Mouse (Mus musculus) spleen, adult 2 months (tissue): ENCODE data around the gene Ubxn10. TPM values are rescaled to one million over a fixed set of nuclear protein-coding genes. Genes with fewer than 3 reads are reported as not detected.

Experiments used
- DNase-seq, 2 experiments: peaks; one replicate each; pipeline versions ENCODE4 v3.0.0 to v3.0.0-alpha.2; 2012 to 2021; ENCODE audit warnings: low spot score in 2 of 2, low read depth in 1 of 2
- H3K27ac ChIP-seq: fragments of 200-500 bp; 2 replicates; pipeline ENCODE4 v1.5.1; 2012; ENCODE audit warnings: low read length, inconsistent platforms; ENCODE audit not compliant: insufficient read depth
- H3K27me3 ChIP-seq: fragments of 200-500 bp; 2 replicates; pipeline ENCODE4 v1.6.1; 2012; ENCODE audit warnings: mild to moderate bottlenecking, moderate library complexity, low read length, inconsistent platforms; ENCODE audit not compliant: control insufficient read depth, insufficient read depth
- H3K36me3 ChIP-seq: fragments of 200-500 bp; 2 replicates; pipeline ENCODE4 v1.6.1; 2012; ENCODE audit warnings: mild to moderate bottlenecking, low read length, inconsistent platforms; ENCODE audit not compliant: control insufficient read depth, insufficient read depth
- H3K4me1 ChIP-seq: fragments of 200-500 bp; 2 replicates; pipeline ENCODE4 v1.6.1; 2011; ENCODE audit warnings: inconsistent platforms; ENCODE audit not compliant: control insufficient read depth, insufficient read depth, insufficient read length
- H3K4me3 ChIP-seq: fragments of 200-500 bp; 2 replicates; pipeline ENCODE4 v1.5.1; 2011; ENCODE audit warnings: mild to moderate bottlenecking, inconsistent platforms; ENCODE audit not compliant: insufficient read depth, insufficient read length; ENCODE audit errors: extremely low read depth
- CTCF ChIP-seq: fragments of 200-500 bp; IDR thresholded peaks from 2 replicates; pipeline ENCODE4 v1.5.1; 2011; ENCODE audit warnings: mild to moderate bottlenecking, inconsistent platforms; ENCODE audit not compliant: insufficient read depth, insufficient read length, insufficient replicate concordance; ENCODE audit errors: extremely low read depth
- POLR2A ChIP-seq: fragments of 200-500 bp; IDR thresholded peaks from 2 replicates; pipeline ENCODE4 v1.6.1; 2011; ENCODE audit warnings: low read depth, low read length, inconsistent platforms
- WGBS: fragments of 180-500 bp; shearing (Covaris S2); methylation state at CpG from one replicate; pipeline ENCODE4 v1.1.7; 2018; 5-methylcytosine and 5-hydroxymethylcytosine counted together
- polyA plus RNA-seq: library from polyadenylated mRNA; depleted of rRNA; stranded (reverse); fragments of >200 nt; gene quantifications from 2 replicates; pipeline ENCODE4 v1.2.3, GENCODE M21; 2012

The Ubxn10 gene
- polyA plus RNA-seq, 1 experiment, result 0.21 TPM

DNA sequence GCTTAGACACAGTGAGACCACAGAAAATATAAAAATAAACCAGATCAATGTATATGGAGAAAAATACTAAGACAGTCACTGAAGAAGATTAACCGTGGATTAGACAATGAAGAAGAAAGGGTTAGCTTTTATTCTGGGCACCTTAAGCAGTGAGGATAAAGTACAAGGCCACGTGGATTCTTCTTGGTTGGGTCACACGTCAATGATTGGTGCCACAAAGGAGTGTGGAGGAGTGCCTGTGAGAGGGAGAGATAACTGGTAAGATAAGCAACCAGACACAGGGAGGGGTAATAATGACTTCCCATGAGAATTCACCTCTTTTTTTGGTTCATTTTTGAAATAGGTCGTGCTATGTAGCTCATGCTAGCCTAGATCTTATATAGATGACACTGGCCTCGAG is 35.4 kb upstream of the Ubxn10 start:
- WGBS, result 77% methylated on average over 5 of the region's 5 CpGs
- H3K27ac ChIP-seq, result no peak overlapping the region
- no peaks in the 10 kb centered on the region for H3K27me3 ChIP-seq
- no peak for DNase-seq
- no peaks in the 10 kb centered on the region for H3K36me3 ChIP-seq
- TF ChIP-seq CTCF (no peak), POLR2A (no peak)
- H3K4me1 ChIP-seq, result no peaks in the 10 kb centered on the region
- no peak overlapping the region for H3K4me3 ChIP-seq

DNA sequence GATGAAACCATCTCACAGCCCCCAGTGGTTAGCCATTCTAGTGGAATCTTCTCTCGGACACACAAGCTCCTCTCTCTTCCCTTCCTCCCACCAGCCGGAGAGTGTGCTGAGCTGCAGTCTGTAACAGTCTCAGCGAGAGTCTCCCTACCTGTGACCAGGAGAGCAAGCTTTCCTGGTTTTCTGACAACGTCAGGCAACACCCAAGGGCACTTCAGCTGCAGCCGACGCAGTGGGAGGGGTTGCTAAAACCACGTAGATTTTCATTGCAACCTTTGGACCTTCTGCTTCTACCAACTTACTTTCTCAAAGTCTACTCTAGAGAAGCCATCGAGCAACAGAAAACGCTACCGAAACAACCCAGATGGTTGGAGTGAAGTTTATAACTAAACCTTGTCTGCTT is 35.0 kb upstream of the Ubxn10 start:
- no peaks in the 10 kb centered on the region for H3K4me1 ChIP-seq
- no peak overlapping the region for H3K4me3 ChIP-seq
- H3K27ac ChIP-seq, result no peak overlapping the region
- WGBS, result 85% methylated on average over 10 of the region's 10 CpGs
- DNase-seq, result no peak
- H3K27me3 ChIP-seq, result no peaks in the 10 kb centered on the region
- TF ChIP-seq CTCF, result no peak
- no peak for TF ChIP-seq POLR2A
- no peaks in the 10 kb centered on the region for H3K36me3 ChIP-seq

GRCm38 (mm10) chr4:138762266-138762665 is 25.3 kb upstream of the Ubxn10 start:
- no peaks in the 10 kb centered on the region for H3K4me1 ChIP-seq
- TF ChIP-seq POLR2A (no peak), CTCF (no peak)
- no peaks in the 10 kb centered on the region for H3K36me3 ChIP-seq
- H3K4me3 ChIP-seq, result no peak overlapping the region
- no peak for DNase-seq
- H3K27me3 ChIP-seq, result no peaks in the 10 kb centered on the region
- whole genome bisulfite sequencing, result 68% methylated on average over 9 of the region's 9 CpGs
- no peak overlapping the region for H3K27ac ChIP-seq

DNA sequence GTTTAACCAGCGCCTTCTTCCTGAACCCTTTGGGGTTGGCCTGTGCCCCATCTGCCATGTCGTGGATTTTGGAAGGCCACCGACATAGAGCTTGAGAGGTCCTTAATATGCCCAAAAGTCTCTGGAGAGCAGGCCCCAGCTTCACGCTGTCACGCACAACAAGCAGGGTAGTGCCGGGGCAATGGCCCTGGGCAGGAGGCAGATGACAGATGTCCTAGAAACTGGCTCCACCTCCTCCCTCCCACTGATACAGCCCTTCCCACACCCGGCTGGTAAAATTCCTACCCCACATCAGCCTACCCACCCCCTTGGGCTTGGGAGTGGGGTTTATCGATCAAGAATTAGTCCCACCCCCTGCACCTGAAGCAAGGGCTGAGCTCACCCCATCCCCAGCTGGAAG is 20.4 kb upstream of the Ubxn10 start, which contains the start of gene Pla2g2f:
Pla2g2f (minus strand) TSS at position 211 of the 400 bp plus-strand sequence.
- TF ChIP-seq CTCF (no peak), POLR2A (no peak)
- no peaks in the 10 kb centered on the region for H3K36me3 ChIP-seq
- H3K27me3 ChIP-seq, result no peaks in the 10 kb centered on the region
- no peaks in the 10 kb centered on the region for H3K4me1 ChIP-seq
- DNase-seq, result no peak
- H3K27ac ChIP-seq, result no peak within 1 kb of the TSS
- H3K4me3 ChIP-seq, result no peak within 1 kb of the TSS
- 90% methylated on average over 8 of the region's 8 CpGs for WGBS

- no peaks in the 10 kb centered on the region for H3K27me3 ChIP-seq
- DNase-seq, result no peak
- WGBS, result 81% methylated on average over 11 of the region's 11 CpGs
- no peaks in the 10 kb centered on the region for H3K4me1 ChIP-seq
- H3K36me3 ChIP-seq, result no peaks in the 10 kb centered on the region
- H3K4me3 ChIP-seq, result no peak overlapping the region
- TF ChIP-seq CTCF, result no peak
- no peak for TF ChIP-seq POLR2A
- no peak overlapping the region for H3K27ac ChIP-seq
Observed at GRCm38 (mm10) chr4:138755983-138756382, 19.0 kb upstream of the Ubxn10 start.

- Histone ChIP-seq H3K4me1 (no peaks in the 10 kb centered on the region), H3K27me3 (no peaks in the 10 kb centered on the region), H3K36me3 (no peaks in the 10 kb centered on the region), H3K4me3 (no peak overlapping the region), H3K27ac (no peak overlapping the region)
- no peak for DNase-seq
- TF ChIP-seq POLR2A (no peak), CTCF (no peak)
- 83% methylated on average over 4 of the region's 4 CpGs for WGBS
Observed at GRCm38 (mm10) chr4:138755439-138755838, 18.5 kb upstream of the Ubxn10 start.

GRCm38 (mm10) chr4:138754432-138754831 is 17.5 kb upstream of the Ubxn10 start:
- Histone ChIP-seq H3K36me3 (no peaks in the 10 kb centered on the region), H3K27ac (no peak overlapping the region), H3K27me3 (no peaks in the 10 kb centered on the region), H3K4me1 (no peaks in the 10 kb centered on the region), H3K4me3 (no peak overlapping the region)
- WGBS, result 78% methylated on average over 9 of the region's 9 CpGs
- TF ChIP-seq CTCF (no peak), POLR2A (no peak)
- DNase-seq, result no peak
